Mouse (Mus musculus) activated CD4-positive, CD25-positive, alpha-beta regulatory T cell (primary cell): ENCODE measurements around the gene Tmem41b. TPM values are rescaled to one million over a fixed set of nuclear protein-coding genes. Genes with fewer than 3 reads are reported as not detected.

Experiments
- polyA plus RNA-seq, 2 experiments: library from polyadenylated mRNA; unstranded; fragments of 100-300 nt; shearing (Covaris generic); gene quantifications; one replicate each; pipeline ENCODE4 v1.2.1; 2017

Gene Tmem41b
- 10 to 100 TPM; 42.7 to 45.7 TPM for polyA plus RNA-seq

GRCm38 (mm10) chr7:109986775-109987174 is at the start of gene Tmem41b:
Tmem41b (minus strand) TSS chr7:109986929.

GRCm38 (mm10) chr7:110018117-110018630 is 31.4 kb upstream of the Tmem41b start, which contains the start of gene Ipo7:
Ipo7 (plus strand) TSS chr7:110018274.

GRCm38 (mm10) chr7:109959716-109960612 is 26.8 kb downstream of the Tmem41b start, which contains the start of gene Dennd5a:
Dennd5a (minus strand) TSS chr7:109960470.

Other genes with a start within 250 kb of the Tmem41b start
- gene Tmem9b, start 234.1 kb downstream of the Tmem41b start, polyA plus RNA-seq, result 100 to 1,000 TPM; 139 to 171 TPM
- gene Nrip3, start 204.9 kb downstream of the Tmem41b start, polyA plus RNA-seq, result under 1 TPM; 0.25 to 0.90 TPM
- under 1 TPM in 1 of 2 experiments, not detected in 1; 0.21 TPM for gene Scube2, start 121.2 kb downstream of the Tmem41b start, polyA plus RNA-seq
- 10 to 100 TPM; 34.2 to 42.1 TPM for gene Dennd5a, start 26.5 kb downstream of the Tmem41b start, polyA plus RNA-seq
- gene Ipo7, start 31.3 kb upstream of the Tmem41b start, polyA plus RNA-seq, result 10 to 100 TPM; 17.7 to 24.0 TPM
- gene Zfp143, start 74.3 kb upstream of the Tmem41b start, polyA plus RNA-seq, result 10 to 100 TPM; 33.4 to 40.2 TPM
- gene Wee1, start 135.1 kb upstream of the Tmem41b start, polyA plus RNA-seq, result 10 to 100 TPM in 1 of 2 experiments, 1 to 10 TPM in 1; 7.6 to 11.4 TPM
- gene Swap70, start 234.8 kb upstream of the Tmem41b start, polyA plus RNA-seq, result 10 to 100 TPM; 37.6 to 70.6 TPM